Mouse (Mus musculus): ENCODE results near the gene Aifm1. TPM values are rescaled to one million over a fixed set of nuclear protein-coding genes. Genes with fewer than 3 reads are reported as not detected.

Aifm1 gene
- total RNA-seq (2012; rRNA removed): 88.9 and 118 TPM in 2 replicates

DNA sequence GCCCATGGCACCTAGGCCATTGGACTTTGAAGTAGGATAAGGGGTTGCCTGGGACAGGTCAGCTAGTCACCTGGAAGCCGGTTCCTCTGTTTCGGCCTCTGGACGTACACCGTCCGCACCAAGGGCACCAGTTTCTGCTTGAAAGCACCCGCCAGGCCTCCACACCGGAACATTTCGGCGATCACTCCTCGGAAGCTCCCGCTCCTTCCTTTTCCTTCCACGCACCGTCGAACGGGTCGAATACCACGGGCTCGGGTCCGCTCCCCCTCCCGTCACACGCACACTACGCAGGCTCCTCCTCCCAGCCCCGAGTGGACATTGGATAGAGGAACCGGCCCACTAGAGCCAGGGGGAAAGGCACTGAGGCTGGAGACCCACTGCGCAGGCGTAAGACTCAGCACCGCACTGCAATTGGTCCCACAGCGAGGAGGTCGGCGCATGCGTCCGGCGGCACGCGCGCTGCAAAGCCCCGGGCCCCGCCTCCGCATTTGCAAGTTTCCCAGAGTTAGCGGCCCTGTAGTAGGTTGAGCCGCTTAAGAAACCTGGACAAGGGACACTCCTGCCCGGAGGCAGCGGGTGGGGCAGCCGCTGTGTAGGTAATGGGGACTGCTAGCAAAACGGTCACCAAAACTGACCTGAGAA, at the start of gene Aifm1:
Gene Aifm1, minus strand, starts transcription at position 398 of the 642 bp plus-strand sequence.
- H3K9ac ChIP-seq (ENCODE audit: insufficient read depth, low read depth, low read length, poor library complexity, severe bottlenecking): peak within 1 kb of the TSS; percentile 95
- in situ Hi-C loops (cut with MboI; ENCODE audit: low sequenced_read_pairs in 2 of 2, unreplicated experiment in 2 of 2): no loop called here
- no peaks in the 10 kb centered on the region for H3K9me3 ChIP-seq (ENCODE audit: control insufficient read depth, insufficient read depth, low read depth, low read length)
- no peaks in the 10 kb centered on the region; a peak in 1 of 4 replicates for H3K4me1 ChIP-seq (ENCODE audit: control insufficient read depth in 2 of 2, insufficient read depth in 2 of 2, low read length in 2 of 2, poor library complexity in 1 of 2)
- peak; percentile 77 for DNase-seq (ENCODE audit: low read depth, low spot score)
- TF ChIP-seq HCFC1 (IDR thresholded peaks at IDR 0.05; ENCODE audit: borderline replicate concordance, insufficient read depth, low read length) (no peak), ZNF384 (IDR thresholded peaks at IDR 0.05; ENCODE audit: low read depth, low read length) (peak; percentile 92), MAFK (IDR thresholded peaks at IDR 0.05; ENCODE audit: insufficient read depth, low read depth, low read length) (no peak)
- peak within 1 kb of the TSS; percentile 65 to 95 for H3K4me3 ChIP-seq (ENCODE audit: insufficient read depth in 1 of 2, low read depth in 1 of 2, low read length in 2 of 2, poor library complexity in 1 of 2, severe bottlenecking in 1 of 2)
- H3K36me3 ChIP-seq (ENCODE audit: control insufficient read depth, insufficient read depth, low read length, poor library complexity, severe bottlenecking): no peaks in the 10 kb centered on the region
- H3K27ac ChIP-seq (ENCODE audit: insufficient read depth, low read depth, low read length, poor library complexity, severe bottlenecking): peak within 1 kb of the TSS; percentile 64; the same call in 1 of the 2 replicates

- DNase-seq (ENCODE audit: low read depth, low spot score): peak; percentile 51
- Histone ChIP-seq H3K27ac (ENCODE audit: insufficient read depth, low read depth, low read length, poor library complexity, severe bottlenecking) (no peak overlapping the region), H3K4me3 (ENCODE audit: insufficient read depth in 1 of 2, low read depth in 1 of 2, low read length in 2 of 2, poor library complexity in 1 of 2, severe bottlenecking in 1 of 2) (no peak overlapping the region), H3K36me3 (ENCODE audit: control insufficient read depth, insufficient read depth, low read length, poor library complexity, severe bottlenecking) (no peaks in the 10 kb centered on the region), H3K4me1 (ENCODE audit: control insufficient read depth in 2 of 2, insufficient read depth in 2 of 2, low read length in 2 of 2, poor library complexity in 1 of 2) (no peaks in the 10 kb centered on the region), H3K9me3 (ENCODE audit: control insufficient read depth, insufficient read depth, low read depth, low read length) (no peaks in the 10 kb centered on the region), H3K9ac (ENCODE audit: insufficient read depth, low read depth, low read length, poor library complexity, severe bottlenecking) (no peak overlapping the region; the same call in 1 of the 2 replicates)
- in situ Hi-C loops (cut with MboI; ENCODE audit: low sequenced_read_pairs in 2 of 2, unreplicated experiment in 2 of 2): no loop called here
- TF ChIP-seq CHD2 (IDR thresholded peaks at IDR 0.05; ENCODE audit: low read depth, low read length) (no peak), ZC3H11A (IDR thresholded peaks at IDR 0.05; ENCODE audit: borderline replicate concordance, low read depth, low read length) (no peak), ZNF384 (IDR thresholded peaks at IDR 0.05; ENCODE audit: low read depth, low read length) (no peak), HCFC1 (IDR thresholded peaks at IDR 0.05; ENCODE audit: borderline replicate concordance, insufficient read depth, low read length) (no peak), MAFK (IDR thresholded peaks at IDR 0.05; ENCODE audit: insufficient read depth, low read depth, low read length) (no peak)
Measured at GRCm38 (mm10) chrX:48532175-48532574, 18.8 kb upstream of the Aifm1 start.

GRCm38 (mm10) chrX:48526435-48526834, 13.1 kb upstream of the Aifm1 start:
- no peaks in the 10 kb centered on the region for H3K4me1 ChIP-seq (ENCODE audit: control insufficient read depth in 2 of 2, insufficient read depth in 2 of 2, low read length in 2 of 2, poor library complexity in 1 of 2)
- H3K9me3 ChIP-seq (ENCODE audit: control insufficient read depth, insufficient read depth, low read depth, low read length): no peaks in the 10 kb centered on the region
- H3K36me3 ChIP-seq (ENCODE audit: control insufficient read depth, insufficient read depth, low read length, poor library complexity, severe bottlenecking): no peaks in the 10 kb centered on the region
- in situ Hi-C loops (cut with MboI; ENCODE audit: low sequenced_read_pairs in 2 of 2, unreplicated experiment in 2 of 2): no loop called here
- no peak overlapping the region for H3K9ac ChIP-seq (ENCODE audit: insufficient read depth, low read depth, low read length, poor library complexity, severe bottlenecking)
- no peak for DNase-seq (ENCODE audit: low read depth, low spot score)
- no peak overlapping the region for H3K27ac ChIP-seq (ENCODE audit: insufficient read depth, low read depth, low read length, poor library complexity, severe bottlenecking)
- H3K4me3 ChIP-seq (ENCODE audit: insufficient read depth in 1 of 2, low read depth in 1 of 2, low read length in 2 of 2, poor library complexity in 1 of 2, severe bottlenecking in 1 of 2): no peak overlapping the region
- TF ChIP-seq CHD2 (IDR thresholded peaks at IDR 0.05; ENCODE audit: low read depth, low read length): no peak
- no peak for TF ChIP-seq HCFC1 (IDR thresholded peaks at IDR 0.05; ENCODE audit: borderline replicate concordance, insufficient read depth, low read length)
- no peak for TF ChIP-seq ZC3H11A (IDR thresholded peaks at IDR 0.05; ENCODE audit: borderline replicate concordance, low read depth, low read length)
- no peak for TF ChIP-seq ZNF384 (IDR thresholded peaks at IDR 0.05; ENCODE audit: low read depth, low read length)
- no peak for TF ChIP-seq MAFK (IDR thresholded peaks at IDR 0.05; ENCODE audit: insufficient read depth, low read depth, low read length)

DNA sequence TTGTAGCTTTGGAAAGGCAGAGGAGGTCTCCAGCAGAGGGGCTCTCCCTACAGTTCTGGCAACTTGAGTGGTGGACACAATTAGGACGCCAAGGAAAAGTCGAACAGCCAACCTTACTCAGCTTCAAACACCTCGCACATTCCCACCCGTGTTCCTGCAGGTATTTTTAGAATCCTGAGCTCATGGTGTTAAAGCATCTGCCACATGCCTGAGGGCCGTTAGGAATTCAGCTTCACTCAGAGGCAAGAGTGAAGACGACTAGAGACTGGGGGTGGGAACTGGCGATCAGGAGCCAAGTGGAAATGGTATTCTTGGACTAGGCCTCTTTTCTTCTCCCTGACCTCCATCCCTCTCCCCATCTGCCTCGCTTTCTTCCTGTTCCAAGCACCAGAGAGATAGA, 12.5 kb upstream of the Aifm1 start:
- no peaks in the 10 kb centered on the region for H3K36me3 ChIP-seq (ENCODE audit: control insufficient read depth, insufficient read depth, low read length, poor library complexity, severe bottlenecking)
- H3K4me3 ChIP-seq (ENCODE audit: insufficient read depth in 1 of 2, low read depth in 1 of 2, low read length in 2 of 2, poor library complexity in 1 of 2, severe bottlenecking in 1 of 2): no peak overlapping the region
- in situ Hi-C loops (cut with MboI; ENCODE audit: low sequenced_read_pairs in 2 of 2, unreplicated experiment in 2 of 2): no loop called here
- no peak for TF ChIP-seq HCFC1 (IDR thresholded peaks at IDR 0.05; ENCODE audit: borderline replicate concordance, insufficient read depth, low read length)
- no peak for TF ChIP-seq CHD2 (IDR thresholded peaks at IDR 0.05; ENCODE audit: low read depth, low read length)
- TF ChIP-seq MAFK (IDR thresholded peaks at IDR 0.05; ENCODE audit: insufficient read depth, low read depth, low read length): no peak
- TF ChIP-seq ZNF384 (IDR thresholded peaks at IDR 0.05; ENCODE audit: low read depth, low read length): no peak
- no peak for TF ChIP-seq ZC3H11A (IDR thresholded peaks at IDR 0.05; ENCODE audit: borderline replicate concordance, low read depth, low read length)
- H3K9me3 ChIP-seq (ENCODE audit: control insufficient read depth, insufficient read depth, low read depth, low read length): no peaks in the 10 kb centered on the region
- DNase-seq (ENCODE audit: low read depth, low spot score): no peak
- no peaks in the 10 kb centered on the region for H3K4me1 ChIP-seq (ENCODE audit: control insufficient read depth in 2 of 2, insufficient read depth in 2 of 2, low read length in 2 of 2, poor library complexity in 1 of 2)
- H3K27ac ChIP-seq (ENCODE audit: insufficient read depth, low read depth, low read length, poor library complexity, severe bottlenecking): no peak overlapping the region
- H3K9ac ChIP-seq (ENCODE audit: insufficient read depth, low read depth, low read length, poor library complexity, severe bottlenecking): no peak overlapping the region
